In genomic region chr16:30508738-30509137, GRCm38 (mm10) we compare ENCODE assay signal across 17 mouse cellular contexts. TPM values are rescaled to one million over a fixed set of nuclear protein-coding genes. Genes with fewer than 3 reads are reported as not detected.
"Had no signal": no experiment of that assay in that cellular context is flagged by ENCODE, and none has a peak within 500 bp of the region (broad histone marks: within the 10 kb centered on the region; RNA-seq: fewer than 3 reads in every experiment).

No protein-coding gene starts in this region.

- DNase-seq: retina, postnatal 1 day; right cerebral cortex, adult 18-20 months; right cerebral cortex, postnatal 14 days; right cerebral cortex, postnatal 25 days; right cerebral cortex, postnatal 4 days; spleen, adult 18-20 months; thymus, adult 18-20 months; thymus, adult 2 months; thymus, postnatal 14 days; thymus, postnatal 25 days; thymus, postnatal 36 days; thymus, postnatal 4 days had no signal

- H3K27me3 ChIP-seq: neural tube, embryonic 13.5 days; neural tube, embryonic 15.5 days; stomach, embryonic 15.5 days had no signal

- H3K4me2 ChIP-seq: neural tube, embryonic 13.5 days; neural tube, embryonic 15.5 days; stomach, embryonic 15.5 days had no signal

- H3K4me3 ChIP-seq: neural tube, embryonic 13.5 days; neural tube, embryonic 15.5 days; stomach, embryonic 15.5 days had no signal

- H3K9me3 ChIP-seq: neural tube, embryonic 13.5 days; neural tube, embryonic 15.5 days; stomach, embryonic 15.5 days had no signal

- H3K36me3 ChIP-seq: neural tube, embryonic 15.5 days; stomach, embryonic 15.5 days had no signal

- H3K9ac ChIP-seq: neural tube, embryonic 13.5 days; neural tube, embryonic 15.5 days; stomach, embryonic 15.5 days had no signal

- H3K27ac ChIP-seq: neural tube, embryonic 13.5 days; neural tube, embryonic 15.5 days; stomach, embryonic 15.5 days; stomach, postnatal 0 days had no signal

RNA-seq across cellular contexts. Expression of gene Tmem44, which starts 41.9 kb away (rescaled TPM):
- total RNA-seq: neutrophil, adult 5-6 weeks had no signal
